ENCODE assay signal across 15 mouse cellular contexts in genomic region chr5:74956335-74956734, GRCm38 (mm10).
A peak's percentile ranks its signal among the peaks of the same experiment; 100 is the strongest.
DNase-seq lines count a peak whose midpoint lies in the region; ATAC-seq and TF ChIP-seq lines count a peak whose summit lies in the region.
"Had no signal": no experiment of that assay in that cellular context is flagged by ENCODE, and none has a peak within 500 bp of the region (broad histone marks: within the 10 kb centered on the region; RNA-seq: fewer than 3 reads in every experiment).

No protein-coding gene starts in this region.

- H3K4me3 ChIP-seq in forebrain, postnatal 0 days (ENCODE audit: low read depth, low read length): no peak overlapping the region
- H3K4me3 ChIP-seq in forebrain, embryonic 10.5 days: no peak overlapping the region
- H3K4me3 ChIP-seq in hindbrain, embryonic 15.5 days: no peak overlapping the region
- no peak overlapping the region for H3K4me3 ChIP-seq in hindbrain, embryonic 11.5 days (ENCODE audit: low read depth, low read length)
- H3K4me3 ChIP-seq in lung, postnatal 0 days (ENCODE audit: low read depth, low read length): no peak overlapping the region
- no peak overlapping the region for H3K4me3 ChIP-seq in midbrain, embryonic 16.5 days (ENCODE audit: low read depth, low read length)
- H3K4me3 ChIP-seq in embryonic facial prominence, embryonic 10.5 days: no peak overlapping the region
- H3K4me3 ChIP-seq: gastrocnemius, adult 2 months; lung, embryonic 15.5 days; megakaryocyte, embryonic 14.5 days had no signal

- no peak for TF ChIP-seq CTCF in forebrain, postnatal 0 days (IDR thresholded peaks at IDR 0.05; ENCODE audit: low read depth)
- TF ChIP-seq CTCF in lung, postnatal 0 days (IDR thresholded peaks at IDR 0.05): no peak

- H3K9ac ChIP-seq in forebrain, postnatal 0 days: no peak overlapping the region
- no peak overlapping the region for H3K9ac ChIP-seq in hindbrain, embryonic 15.5 days
- H3K9ac ChIP-seq in hindbrain, embryonic 11.5 days (ENCODE audit: low read depth, low read length): no peak overlapping the region
- no peak overlapping the region for H3K9ac ChIP-seq in lung, postnatal 0 days (replicated peaks; ENCODE audit: low read depth)
- H3K9ac ChIP-seq in midbrain, embryonic 16.5 days (ENCODE audit: low read depth, low read length): no peak overlapping the region
- H3K9ac ChIP-seq: lung, embryonic 15.5 days had no signal

- no peak overlapping the region for H3K4me2 ChIP-seq in forebrain, postnatal 0 days (ENCODE audit: low read depth)
- peak overlapping the region; percentile 7; the same call in 1 of the 2 replicates for H3K4me2 ChIP-seq in hindbrain, embryonic 15.5 days
- no peak overlapping the region for H3K4me2 ChIP-seq in hindbrain, embryonic 11.5 days (replicated peaks; ENCODE audit: low read depth, low read length)
- H3K4me2 ChIP-seq in lung, postnatal 0 days (replicated peaks; ENCODE audit: low read depth, low read length): no peak overlapping the region
- H3K4me2 ChIP-seq in midbrain, embryonic 16.5 days (ENCODE audit: low read length): peak overlapping the region; percentile 26
- H3K4me2 ChIP-seq: lung, embryonic 15.5 days had no signal

- no peak for TF ChIP-seq EP300 in lung, postnatal 0 days (IDR thresholded peaks at IDR 0.05)

- H3K27me3 ChIP-seq in forebrain, postnatal 0 days (ENCODE audit: insufficient read depth, low read length): no peaks in the 10 kb centered on the region; the same call in 1 of the 2 replicates
- peaks cover 94% of the 10 kb centered on the region for H3K27me3 ChIP-seq in forebrain, embryonic 10.5 days (ENCODE audit: poor library complexity, severe bottlenecking)
- H3K27me3 ChIP-seq in hindbrain, embryonic 15.5 days: peaks cover 20% of the 10 kb centered on the region
- H3K27me3 ChIP-seq in hindbrain, embryonic 11.5 days (ENCODE audit: control insufficient read depth, insufficient read depth, low read length): peaks cover 10% of the 10 kb centered on the region
- no peaks in the 10 kb centered on the region for H3K27me3 ChIP-seq in lung, postnatal 0 days (replicated peaks; ENCODE audit: insufficient read depth, low read length)
- peaks cover 44% of the 10 kb centered on the region for H3K27me3 ChIP-seq in midbrain, embryonic 16.5 days (ENCODE audit: control insufficient read depth, insufficient read depth, low read depth, low read length)
- H3K27me3 ChIP-seq in embryonic facial prominence, embryonic 10.5 days (replicated peaks; ENCODE audit: low read depth, poor library complexity, severe bottlenecking): peaks cover 83% of the 10 kb centered on the region
- H3K27me3 ChIP-seq: Patski had no signal

- no peak overlapping the region for H3K27ac ChIP-seq in forebrain, postnatal 0 days (ENCODE audit: low read depth, low read length)
- H3K27ac ChIP-seq in forebrain, embryonic 10.5 days: no peak overlapping the region
- H3K27ac ChIP-seq in hindbrain, embryonic 15.5 days (replicated peaks): no peak overlapping the region
- H3K27ac ChIP-seq in hindbrain, embryonic 11.5 days (ENCODE audit: low read depth, low read length): no peak overlapping the region
- H3K27ac ChIP-seq in lung, postnatal 0 days (ENCODE audit: low read length): no peak overlapping the region
- no peak overlapping the region for H3K27ac ChIP-seq in midbrain, embryonic 16.5 days (ENCODE audit: low read length)
- H3K27ac ChIP-seq in embryonic facial prominence, embryonic 10.5 days (replicated peaks): no peak overlapping the region
- H3K27ac ChIP-seq: gastrocnemius, adult 2 months; lung, embryonic 15.5 days had no signal

- no peaks in the 10 kb centered on the region for H3K9me3 ChIP-seq in forebrain, postnatal 0 days (ENCODE audit: low read length)
- no peaks in the 10 kb centered on the region for H3K9me3 ChIP-seq in forebrain, embryonic 10.5 days
- no peaks in the 10 kb centered on the region for H3K9me3 ChIP-seq in hindbrain, embryonic 15.5 days
- no peaks in the 10 kb centered on the region for H3K9me3 ChIP-seq in hindbrain, embryonic 11.5 days (ENCODE audit: control insufficient read depth, low read length)
- no peaks in the 10 kb centered on the region for H3K9me3 ChIP-seq in lung, postnatal 0 days (ENCODE audit: low read length)
- H3K9me3 ChIP-seq in midbrain, embryonic 16.5 days (replicated peaks; ENCODE audit: control insufficient read depth, low read length, poor library complexity, severe bottlenecking): no peaks in the 10 kb centered on the region
- H3K9me3 ChIP-seq in embryonic facial prominence, embryonic 10.5 days: no peaks in the 10 kb centered on the region
- H3K9me3 ChIP-seq: lung, embryonic 15.5 days; megakaryocyte, embryonic 14.5 days had no signal

- no peaks in the 10 kb centered on the region for H3K36me3 ChIP-seq in forebrain, postnatal 0 days (ENCODE audit: insufficient read depth)
- H3K36me3 ChIP-seq in forebrain, embryonic 10.5 days (replicated peaks): no peaks in the 10 kb centered on the region
- no peaks in the 10 kb centered on the region for H3K36me3 ChIP-seq in hindbrain, embryonic 15.5 days
- no peaks in the 10 kb centered on the region for H3K36me3 ChIP-seq in hindbrain, embryonic 11.5 days (ENCODE audit: control insufficient read depth, insufficient read depth, low read length)
- no peaks in the 10 kb centered on the region for H3K36me3 ChIP-seq in lung, postnatal 0 days (ENCODE audit: insufficient read depth, low read length)
- H3K36me3 ChIP-seq in midbrain, embryonic 16.5 days (ENCODE audit: control insufficient read depth, insufficient read depth, low read length): no peaks in the 10 kb centered on the region
- H3K36me3 ChIP-seq in embryonic facial prominence, embryonic 10.5 days (replicated peaks): no peaks in the 10 kb centered on the region
- H3K36me3 ChIP-seq: lung, embryonic 15.5 days had no signal

- DNase-seq in forebrain, postnatal 0 days: no peak
- no peak for DNase-seq in forebrain, embryonic 10.5 days (ENCODE audit: extremely low spot score, low spot score)
- no peak for DNase-seq in hindbrain, embryonic 11.5 days (ENCODE audit: low spot score)
- peak; percentile 10 for DNase-seq in lung, postnatal 0 days (ENCODE audit: low spot score)
- no peak for DNase-seq in lung, postnatal 10 days
- no peak for DNase-seq in embryonic facial prominence, embryonic 10.5 days (ENCODE audit: low spot score)
- DNase-seq: cerebellum, adult 18-20 months; gastrocnemius, adult 2 months; kidney, adult 2 months had no signal

- 49% methylated on average over 9 of the region's 9 CpGs for WGBS in forebrain, postnatal 0 days
- WGBS in forebrain, embryonic 10.5 days: 67% methylated on average over 9 of the region's 9 CpGs
- 39% methylated on average over 9 of the region's 9 CpGs for WGBS in hindbrain, embryonic 15.5 days
- WGBS in hindbrain, embryonic 11.5 days: 43% methylated on average over 9 of the region's 9 CpGs
- WGBS in lung, postnatal 0 days: 22% methylated on average over 9 of the region's 9 CpGs
- WGBS in midbrain, embryonic 16.5 days: 36% methylated on average over 9 of the region's 9 CpGs
- WGBS in embryonic facial prominence, embryonic 10.5 days: 65% methylated on average over 9 of the region's 9 CpGs

- no peaks in the 10 kb centered on the region for H3K4me1 ChIP-seq in forebrain, postnatal 0 days (ENCODE audit: insufficient read depth)
- peaks cover 15% of the 10 kb centered on the region for H3K4me1 ChIP-seq in forebrain, embryonic 10.5 days
- H3K4me1 ChIP-seq in hindbrain, embryonic 15.5 days (replicated peaks): no peaks in the 10 kb centered on the region; the same call in 1 of the 2 replicates
- no peaks in the 10 kb centered on the region for H3K4me1 ChIP-seq in hindbrain, embryonic 11.5 days (replicated peaks; ENCODE audit: control insufficient read depth, insufficient read depth, low read length)
- no peaks in the 10 kb centered on the region for H3K4me1 ChIP-seq in lung, postnatal 0 days (ENCODE audit: insufficient read depth, low read depth, low read length)
- 0 out of 2 replicates have a peak, but pooled peaks cover 2% of the 10 kb centered on the region for H3K4me1 ChIP-seq in midbrain, embryonic 16.5 days (ENCODE audit: control insufficient read depth, insufficient read depth, low read length)
- H3K4me1 ChIP-seq in embryonic facial prominence, embryonic 10.5 days: peaks cover 27% of the 10 kb centered on the region

- ATAC-seq in forebrain, postnatal 0 days: 0 out of 2 replicates have a peak, but pooled peaks have one; percentile 38
- ATAC-seq in hindbrain, embryonic 15.5 days (ENCODE audit: low FRiP score, low read depth): no peak
- ATAC-seq in hindbrain, embryonic 11.5 days (ENCODE audit: low FRiP score): no peak
- ATAC-seq in lung, postnatal 0 days: no peak
- ATAC-seq in midbrain, embryonic 16.5 days: no peak
- ATAC-seq: forebrain, embryonic 14.5 days; Patski had no signal

Comparison
In these comparisons a context has a peak if more than half of its experiments do, and no peak if none do; other contexts are left out.
1. H3K4me2 ChIP-seq: peak in hindbrain, embryonic 15.5 days (single experiment) and midbrain, embryonic 16.5 days (single experiment); none in forebrain, postnatal 0 days (single experiment), hindbrain, embryonic 11.5 days (single experiment) and lung, postnatal 0 days (single experiment).